Mouse (Mus musculus) testis, adult 2 months (tissue): ENCODE results near the gene Cntrob.

ENCODE experiments used
- CTCF ChIP-seq: fragments of 200-500 bp; IDR thresholded peaks from 2 replicates; pipeline ENCODE4 v1.5.1; 2012; ENCODE audit warnings: low read depth, mild to moderate bottlenecking, inconsistent platforms, low read length, moderate library complexity; ENCODE audit not compliant: control insufficient read depth, insufficient read depth, insufficient replicate concordance
- POLR2A ChIP-seq: fragments of 200-500 bp; IDR thresholded peaks from 2 replicates; pipeline ENCODE4 v1.6.1; 2012; ENCODE audit warnings: low read depth, mild to moderate bottlenecking, inconsistent platforms, low read length, moderate library complexity; ENCODE audit not compliant: control insufficient read depth

DNA sequence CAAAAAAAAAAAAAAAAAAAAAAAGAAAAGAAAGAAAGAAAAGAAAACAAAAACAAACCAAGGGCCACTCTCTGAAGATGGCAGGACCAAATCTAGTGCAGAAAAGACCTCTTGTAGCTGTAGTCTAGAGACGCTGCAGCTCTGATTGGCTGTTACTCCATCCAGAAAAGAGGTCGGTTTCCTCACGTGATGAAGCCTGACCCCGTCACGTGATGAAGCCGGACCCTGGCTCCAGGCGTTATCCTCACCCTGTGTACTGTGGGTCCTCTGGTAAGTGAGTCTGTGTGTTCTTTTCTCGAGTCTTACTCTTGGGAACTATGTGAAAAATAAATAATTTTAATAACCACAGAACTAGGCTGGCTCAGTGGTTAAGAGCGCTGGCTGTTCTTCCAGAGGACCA lies 58.2 kb downstream of the Cntrob start:
- TF ChIP-seq POLR2A (no peak), CTCF (no peak)
